In the genomic region with DNA sequence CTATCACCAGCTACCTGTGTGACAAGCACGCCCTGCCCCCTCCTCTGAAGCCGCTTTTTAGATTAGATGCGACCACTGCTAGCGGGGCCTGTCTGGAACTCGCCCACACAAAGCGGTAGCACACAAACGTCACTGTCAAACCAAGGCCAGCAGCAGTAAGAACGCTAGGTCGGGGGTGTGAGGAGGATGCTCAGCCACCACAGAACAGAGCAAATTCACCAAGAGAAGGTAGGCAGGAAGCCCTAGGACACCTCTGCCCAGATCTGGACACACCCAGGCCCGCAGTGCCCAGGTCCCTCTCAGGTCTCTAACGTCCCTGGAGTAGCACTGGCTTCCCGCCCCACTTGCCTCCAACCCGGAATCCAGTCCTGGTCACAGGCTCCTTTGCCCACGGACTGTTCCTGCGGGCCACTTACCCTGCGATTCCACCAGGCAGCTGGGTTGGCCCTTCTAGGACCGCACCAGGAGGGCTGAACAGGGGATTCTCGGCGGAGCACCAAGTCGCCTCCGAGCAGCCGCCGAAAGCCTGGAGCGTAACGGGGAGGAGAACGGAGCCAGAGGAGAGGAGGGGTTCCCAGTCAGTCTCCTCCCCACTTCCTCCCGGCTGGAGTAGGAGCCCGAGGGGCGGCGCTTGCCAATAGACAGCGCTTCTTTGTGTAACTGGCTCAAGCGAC, we compare ENCODE assay signal across 8 mouse cellular contexts. TPM values are rescaled to one million over a fixed set of nuclear protein-coding genes. Genes with fewer than 3 reads are reported as not detected.
DNase-seq lines count a peak whose midpoint lies in the region; ATAC-seq and TF ChIP-seq lines count a peak whose summit lies in the region.

No protein-coding gene starts in this region.

- peak; percentile 90 for ATAC-seq in heart, embryonic 12.5 days (ENCODE audit: insufficient number of reproducible peaks, low FRiP score)
- ATAC-seq in kidney, embryonic 16.5 days (ENCODE audit: low FRiP score, low TSS enrichment): peak; percentile 96
- peak; percentile 93 for ATAC-seq in limb, embryonic 14.5 days (ENCODE audit: low FRiP score, low read depth)
- peak; percentile 92 for ATAC-seq in midbrain, embryonic 14.5 days (ENCODE audit: low FRiP score, low TSS enrichment)

- H3K4me3 ChIP-seq in heart, embryonic 12.5 days: peak overlapping the region; percentile 85
- peak overlapping the region; percentile 77 for H3K4me3 ChIP-seq in kidney, embryonic 16.5 days (ENCODE audit: low read length)
- H3K4me3 ChIP-seq in limb, embryonic 14.5 days (replicated peaks; ENCODE audit: low read length): peak overlapping the region; percentile 70
- H3K4me3 ChIP-seq in midbrain, embryonic 14.5 days (replicated peaks; ENCODE audit: low read depth, low read length): peak overlapping the region; percentile 52

- no peaks in the 10 kb centered on the region for H3K27me3 ChIP-seq in heart, embryonic 12.5 days (replicated peaks)
- H3K27me3 ChIP-seq in kidney, embryonic 16.5 days (ENCODE audit: insufficient read depth, low read length): no peaks in the 10 kb centered on the region
- no peaks in the 10 kb centered on the region for H3K27me3 ChIP-seq in limb, embryonic 14.5 days (ENCODE audit: control insufficient read depth, insufficient read depth, low read length)
- no peaks in the 10 kb centered on the region for H3K27me3 ChIP-seq in midbrain, embryonic 14.5 days (ENCODE audit: control insufficient read depth, insufficient read depth, low read length)

- peak overlapping the region; percentile 80 for H3K4me2 ChIP-seq in heart, embryonic 12.5 days
- peak overlapping the region; percentile 83 for H3K4me2 ChIP-seq in kidney, embryonic 16.5 days (replicated peaks; ENCODE audit: low read depth, low read length)
- H3K4me2 ChIP-seq in limb, embryonic 14.5 days (replicated peaks; ENCODE audit: low read depth, low read length, severe bottlenecking): peak overlapping the region; percentile 64
- H3K4me2 ChIP-seq in midbrain, embryonic 14.5 days (ENCODE audit: low read length): peak overlapping the region; percentile 60

- H3K27ac ChIP-seq in heart, embryonic 12.5 days (ENCODE audit: poor library complexity, severe bottlenecking): peak overlapping the region; percentile 95
- peak overlapping the region; percentile 97 for H3K27ac ChIP-seq in kidney, embryonic 16.5 days (ENCODE audit: low read length)
- peak overlapping the region; percentile 91 for H3K27ac ChIP-seq in limb, embryonic 14.5 days (replicated peaks; ENCODE audit: low read depth, low read length)
- peak overlapping the region; percentile 97 for H3K27ac ChIP-seq in midbrain, embryonic 14.5 days (replicated peaks; ENCODE audit: low read depth, low read length)

- peaks cover 11% of the 10 kb centered on the region for H3K36me3 ChIP-seq in heart, embryonic 12.5 days
- peaks cover 3% of the 10 kb centered on the region; the same call in 1 of the 2 replicates for H3K36me3 ChIP-seq in kidney, embryonic 16.5 days (ENCODE audit: insufficient read depth, low read length)
- H3K36me3 ChIP-seq in limb, embryonic 14.5 days (ENCODE audit: control insufficient read depth, insufficient read depth, low read length): peaks cover 14% of the 10 kb centered on the region
- H3K36me3 ChIP-seq in midbrain, embryonic 14.5 days (ENCODE audit: control insufficient read depth, insufficient read depth, low read length): peaks cover 6% of the 10 kb centered on the region

- peak; percentile 11 for DNase-seq in thymus, postnatal 4 days
- DNase-seq in thymus, postnatal 14 days: no peak
- DNase-seq in fibroblast of lung, adult 2 months (ENCODE audit: low read depth): peak; percentile 76
- peak; percentile 88 for DNase-seq in limb, embryonic 14.5 days (ENCODE audit: low spot score)
- DNase-seq in midbrain, embryonic 14.5 days: peak; percentile 92
- DNase-seq in telencephalon, adult 2 months (ENCODE audit: low read depth, low spot score): peak; percentile 74

- TF ChIP-seq POLR2A in limb, embryonic 14.5 days (IDR thresholded peaks at IDR 0.05; ENCODE audit: borderline replicate concordance, extremely low read depth, insufficient read depth, insufficient read length): peak; percentile 83; the same call in 1 of the 2 replicates

- no peaks in the 10 kb centered on the region for H3K9me3 ChIP-seq in heart, embryonic 12.5 days (replicated peaks)
- peaks cover under 1% of the 10 kb centered on the region for H3K9me3 ChIP-seq in kidney, embryonic 16.5 days (ENCODE audit: low read length)
- no peaks in the 10 kb centered on the region for H3K9me3 ChIP-seq in limb, embryonic 14.5 days (ENCODE audit: control insufficient read depth, low read length)
- H3K9me3 ChIP-seq in midbrain, embryonic 14.5 days (ENCODE audit: control insufficient read depth, low read length): no peaks in the 10 kb centered on the region

- H3K9ac ChIP-seq in heart, embryonic 12.5 days: peak overlapping the region; percentile 92
- H3K9ac ChIP-seq in kidney, embryonic 16.5 days (replicated peaks; ENCODE audit: low read length): peak overlapping the region; percentile 90
- peak overlapping the region; percentile 85 for H3K9ac ChIP-seq in limb, embryonic 14.5 days (ENCODE audit: low read depth, low read length, severe bottlenecking)
- H3K9ac ChIP-seq in midbrain, embryonic 14.5 days (replicated peaks; ENCODE audit: low read length): peak overlapping the region; percentile 94

- peaks cover 7% of the 10 kb centered on the region; the same call in 1 of the 2 replicates for H3K4me1 ChIP-seq in heart, embryonic 12.5 days (replicated peaks)
- H3K4me1 ChIP-seq in kidney, embryonic 16.5 days (ENCODE audit: insufficient read depth, low read length): peaks cover 5% of the 10 kb centered on the region; the same call in 1 of the 2 replicates
- H3K4me1 ChIP-seq in limb, embryonic 14.5 days (ENCODE audit: control insufficient read depth, insufficient read depth, low read length): peaks cover 3% of the 10 kb centered on the region; the same call in 1 of the 2 replicates
- peaks cover 24% of the 10 kb centered on the region for H3K4me1 ChIP-seq in midbrain, embryonic 14.5 days (ENCODE audit: control insufficient read depth, insufficient read depth, low read length)

- under 1% methylated on average over 32 of the region's 32 CpGs for WGBS in heart, embryonic 12.5 days
- under 1% methylated on average over 32 of the region's 32 CpGs for WGBS in kidney, embryonic 16.5 days
- WGBS in limb, embryonic 14.5 days: 0% methylated on average over 30 of the region's 32 CpGs
- WGBS in midbrain, embryonic 14.5 days: under 1% methylated on average over 32 of the region's 32 CpGs

RNA-seq across cellular contexts. Expression of a gene that starts 17.2 kb away (rescaled TPM):
- polyA plus RNA-seq in heart, embryonic 12.5 days (2016; fragmentation: Nextera tagmentation; extraction: Ambion mirVana): 60.3 and 61.6 TPM in 2 replicates
- 86.4 and 95.8 TPM in 2 replicates for polyA plus RNA-seq in kidney, embryonic 16.5 days (2015; fragmentation: Nextera tagmentation; extraction: Ambion mirVana)
- 58.7 and 64.1 TPM in 2 replicates for polyA plus RNA-seq in limb, embryonic 14.5 days (2012; rRNA removed)
- polyA plus RNA-seq in limb, embryonic 14.5 days (2014; fragmentation: Nextera tagmentation; extraction: Ambion mirVana): 63.5 and 70.6 TPM in 2 replicates
- polyA plus RNA-seq in midbrain, embryonic 14.5 days (2014; fragmentation: Nextera tagmentation; extraction: Ambion mirVana): 199 and 236 TPM in 2 replicates

RNA-seq across cellular contexts. Expression of a gene that starts 46.5 kb away (rescaled TPM):
- not detected in 2 replicates for polyA plus RNA-seq in heart, embryonic 12.5 days (2016; fragmentation: Nextera tagmentation; extraction: Ambion mirVana)
- polyA plus RNA-seq in kidney, embryonic 16.5 days (2015; fragmentation: Nextera tagmentation; extraction: Ambion mirVana): not detected in 2 replicates
- polyA plus RNA-seq in limb, embryonic 14.5 days (2012; rRNA removed): not detected in 2 replicates
- polyA plus RNA-seq in limb, embryonic 14.5 days (2014; fragmentation: Nextera tagmentation; extraction: Ambion mirVana): not detected in 2 replicates
- not detected in 2 replicates for polyA plus RNA-seq in midbrain, embryonic 14.5 days (2014; fragmentation: Nextera tagmentation; extraction: Ambion mirVana)

RNA-seq across cellular contexts. Expression of a gene that starts 47.6 kb away (rescaled TPM):
- polyA plus RNA-seq in heart, embryonic 12.5 days (2016; fragmentation: Nextera tagmentation; extraction: Ambion mirVana): 3.0 and 3.1 TPM in 2 replicates
- 6.1 and 7.0 TPM in 2 replicates for polyA plus RNA-seq in kidney, embryonic 16.5 days (2015; fragmentation: Nextera tagmentation; extraction: Ambion mirVana)
- 3.9 and 4.3 TPM in 2 replicates for polyA plus RNA-seq in limb, embryonic 14.5 days (2012; rRNA removed)
- polyA plus RNA-seq in limb, embryonic 14.5 days (2014; fragmentation: Nextera tagmentation; extraction: Ambion mirVana): 2.3 and 2.6 TPM in 2 replicates
- polyA plus RNA-seq in midbrain, embryonic 14.5 days (2014; fragmentation: Nextera tagmentation; extraction: Ambion mirVana): 0.46 and 0.93 TPM in 2 replicates
